Mouse (Mus musculus) kidney, adult 11 months (tissue): ENCODE measurements around the gene Tnpo3.

Source experiments
- DNase-seq: peaks from one replicate; pipeline ENCODE4 v3.0.0; 2022

Tnpo3 gene

GRCm38 (mm10) chr6:29526281-29527251 lies 83.1 kb downstream of the Tnpo3 start, which contains the start of gene Irf5:
Gene Irf5, plus strand, starts transcription at chr6:29526625.
- no peak for DNase-seq

- DNase-seq, result no peak
Observed at GRCm38 (mm10) chr6:29525256-29525655, 84.4 kb downstream of the Tnpo3 start.

- no peak for DNase-seq
Observed at GRCm38 (mm10) chr6:29524034-29524489, 85.6 kb downstream of the Tnpo3 start.

- DNase-seq, result no peak
Observed at GRCm38 (mm10) chr6:29523301-29524033, 86.2 kb downstream of the Tnpo3 start.

GRCm38 (mm10) chr6:29522626-29523300 lies 86.9 kb downstream of the Tnpo3 start:
- peak; percentile 67 for DNase-seq

GRCm38 (mm10) chr6:29517139-29517538 lies 92.5 kb downstream of the Tnpo3 start:
- DNase-seq, result peak; percentile 52

GRCm38 (mm10) chr6:29513284-29513683 lies 96.4 kb downstream of the Tnpo3 start:
- DNase-seq, result peak; percentile 80

GRCm38 (mm10) chr6:29509086-29509485 lies 100.6 kb downstream of the Tnpo3 start:
- DNase-seq, result no peak

- DNase-seq, result peak; percentile 51
Observed at GRCm38 (mm10) chr6:29507447-29508309, 102.0 kb downstream of the Tnpo3 start, which contains the start of gene Kcp. Gene Kcp, minus strand, starts transcription at chr6:29507952.

GRCm38 (mm10) chr6:29506834-29507233 lies 102.9 kb downstream of the Tnpo3 start:
- DNase-seq, result no peak

- no peak for DNase-seq
Observed at GRCm38 (mm10) chr6:29505493-29505892, 104.2 kb downstream of the Tnpo3 start.

- no peak for DNase-seq
Observed at GRCm38 (mm10) chr6:29501599-29501998, 108.1 kb downstream of the Tnpo3 start.

- no peak for DNase-seq
Observed at GRCm38 (mm10) chr6:29500810-29501209, 108.9 kb downstream of the Tnpo3 start.

GRCm38 (mm10) chr6:29500177-29500576 lies 109.5 kb downstream of the Tnpo3 start:
- no peak for DNase-seq

- DNase-seq, result no peak
Observed at GRCm38 (mm10) chr6:29497791-29498190, 111.9 kb downstream of the Tnpo3 start.

- DNase-seq, result no peak
Observed at GRCm38 (mm10) chr6:29496270-29496669, 113.4 kb downstream of the Tnpo3 start.

- peak; percentile 23 for DNase-seq
Observed at GRCm38 (mm10) chr6:29494101-29494500, 115.6 kb downstream of the Tnpo3 start.
